Mouse (Mus musculus) embryonic facial prominence, embryonic 10.5 days (tissue): ENCODE results near the gene Gabrg3. TPM values are rescaled to one million over a fixed set of nuclear protein-coding genes. Genes with fewer than 3 reads are reported as not detected.

Source experiments
- DNase-seq: peaks from one replicate; pipeline ENCODE4 v3.0.0-alpha.2; 2017; ENCODE audit warnings: low spot score
- H3K27ac ChIP-seq: fragments of 300-500 bp; sonication (generic); replicated peaks from 2 replicates; pipeline ENCODE4 v1.5.1; 2016; ENCODE audit warnings: mild to moderate bottlenecking
- H3K27me3 ChIP-seq: fragments of 300-500 bp; sonication (generic); replicated peaks from 2 replicates; pipeline ENCODE4 v1.6.1; 2016; ENCODE audit warnings: low read depth, mild to moderate bottlenecking; ENCODE audit not compliant: poor library complexity, severe bottlenecking
- H3K36me3 ChIP-seq: fragments of 300-500 bp; sonication (generic); replicated peaks from 2 replicates; pipeline ENCODE4 v1.6.1; 2016; ENCODE audit warnings: mild to moderate bottlenecking, moderate library complexity
- H3K4me1 ChIP-seq: fragments of 300-500 bp; sonication (generic); 2 replicates; pipeline ENCODE4 v1.6.1; 2016
- H3K4me3 ChIP-seq: fragments of 300-500 bp; sonication (generic); 2 replicates; pipeline ENCODE4 v1.5.1; 2016; ENCODE audit warnings: mild to moderate bottlenecking, moderate library complexity
- H3K9me3 ChIP-seq: fragments of 300-500 bp; sonication (generic); 2 replicates; pipeline ENCODE4 v1.6.1; 2016; ENCODE audit warnings: mild to moderate bottlenecking
- WGBS: fragments of 180-500 bp; shearing (Covaris S2); methylation state at CpG from one replicate; pipeline ENCODE4 v1.1.7; 2016; 5-methylcytosine and 5-hydroxymethylcytosine counted together
- polyA plus RNA-seq: library from polyadenylated mRNA; unstranded; fragments of >200 nt; fragmentation: Nextera tagmentation; extraction: Ambion mirVana; gene quantifications from 2 replicates; pipeline ENCODE4 v1.2.1, GENCODE M21; 2016

Gene Gabrg3
- polyA plus RNA-seq, 1 experiment from 2014 or later = 0.27 TPM

DNA sequence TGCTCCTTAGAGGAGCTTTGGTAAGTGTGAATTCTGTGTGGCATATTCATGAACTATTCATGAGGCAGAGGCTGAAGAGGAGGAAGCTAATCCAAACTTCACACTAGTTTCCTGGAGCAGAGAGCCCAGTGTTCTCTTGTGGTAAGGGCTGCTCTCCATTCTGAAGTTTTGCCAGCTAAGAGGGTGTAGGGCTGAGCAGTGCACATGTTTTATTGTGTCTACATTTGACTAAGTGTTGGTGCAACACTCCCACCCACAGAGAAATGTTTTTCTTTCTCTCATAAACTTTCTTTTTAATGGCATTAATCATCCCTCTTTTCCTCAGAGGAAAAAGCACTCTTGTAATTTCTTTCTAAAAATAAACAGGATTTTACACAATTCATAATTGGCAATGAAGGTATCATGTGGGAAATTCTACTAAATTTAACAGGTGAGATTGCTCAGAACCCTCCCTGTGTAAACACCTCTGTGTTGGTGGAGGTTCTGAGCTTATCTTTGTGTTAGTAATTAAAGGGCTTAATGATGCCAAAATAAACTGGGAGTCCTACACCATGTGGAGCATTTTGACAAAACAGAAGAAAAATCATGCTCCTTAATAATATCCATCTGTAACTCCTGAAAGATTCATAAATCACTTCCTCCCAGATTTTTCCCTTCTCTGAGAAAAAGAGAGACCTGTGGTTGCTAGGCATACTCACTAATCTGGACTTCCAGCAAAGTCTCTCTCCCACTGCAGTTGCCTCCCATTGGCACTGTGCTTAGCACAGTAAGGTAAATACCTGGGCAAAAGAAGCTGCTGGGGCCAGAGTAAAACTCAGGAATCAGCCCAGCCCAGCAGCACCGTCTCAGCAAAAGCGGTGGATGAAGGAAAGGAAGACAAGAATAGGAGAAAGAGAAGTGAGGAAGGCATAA lies 389.0 kb downstream of the Gabrg3 start:
- Histone ChIP-seq H3K4me1 (no peaks in the 10 kb centered on the region), H3K9me3 (no peaks in the 10 kb centered on the region), H3K27ac (no peak overlapping the region), H3K27me3 (no peaks in the 10 kb centered on the region), H3K36me3 (no peaks in the 10 kb centered on the region), H3K4me3 (no peak overlapping the region)
- no peak for DNase-seq
- 90% methylated on average over 2 of the region's 2 CpGs for WGBS

DNA sequence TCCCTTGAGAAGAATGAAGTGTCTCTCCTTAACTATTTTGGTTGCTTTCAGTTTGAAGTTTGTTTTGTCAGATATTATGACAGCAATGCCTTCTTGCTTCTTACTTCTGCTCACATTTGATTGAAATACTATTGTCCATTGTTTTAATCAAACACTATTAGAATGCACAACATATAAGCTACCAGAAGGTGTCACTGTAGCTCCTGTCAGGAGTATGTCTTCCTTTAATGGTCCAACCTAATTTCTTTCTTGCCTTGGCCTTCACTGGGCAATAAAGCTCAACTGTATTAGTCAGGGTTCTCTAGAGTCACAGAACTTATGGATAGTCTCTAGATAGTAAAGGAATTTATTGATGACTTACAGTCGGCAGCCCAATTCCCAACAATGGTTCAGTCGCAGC lies 440.6 kb downstream of the Gabrg3 start:
- 68% methylated on average over 2 of the region's 2 CpGs for WGBS
- no peak overlapping the region for H3K27ac ChIP-seq
- no peak overlapping the region for H3K4me3 ChIP-seq
- DNase-seq = no peak
- no peaks in the 10 kb centered on the region for H3K4me1 ChIP-seq
- H3K9me3 ChIP-seq = no peaks in the 10 kb centered on the region
- H3K36me3 ChIP-seq = no peaks in the 10 kb centered on the region
- H3K27me3 ChIP-seq = no peaks in the 10 kb centered on the region

DNA sequence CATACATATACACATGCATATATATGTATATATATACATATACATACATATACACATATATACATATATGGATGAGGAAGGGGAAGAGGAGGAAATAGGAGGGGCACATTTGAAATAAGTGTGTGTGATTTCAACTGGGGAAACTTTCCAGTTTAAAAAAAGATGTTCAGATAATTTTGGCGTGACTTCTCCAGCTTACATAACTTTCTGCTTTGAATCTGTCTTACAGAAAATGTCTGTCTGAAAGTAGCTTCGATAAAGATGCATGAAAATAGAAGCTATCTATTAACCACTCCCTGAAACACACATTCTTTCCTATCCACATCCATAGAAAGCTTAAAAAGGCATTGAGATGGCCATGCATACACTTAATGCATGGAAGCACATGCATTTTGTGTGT lies 445.4 kb downstream of the Gabrg3 start:
- Histone ChIP-seq H3K27ac (no peak overlapping the region), H3K4me1 (no peaks in the 10 kb centered on the region), H3K4me3 (no peak overlapping the region), H3K9me3 (no peaks in the 10 kb centered on the region), H3K27me3 (no peaks in the 10 kb centered on the region), H3K36me3 (no peaks in the 10 kb centered on the region)
- 80% methylated on average over 2 of the region's 2 CpGs for WGBS
- no peak for DNase-seq

DNA sequence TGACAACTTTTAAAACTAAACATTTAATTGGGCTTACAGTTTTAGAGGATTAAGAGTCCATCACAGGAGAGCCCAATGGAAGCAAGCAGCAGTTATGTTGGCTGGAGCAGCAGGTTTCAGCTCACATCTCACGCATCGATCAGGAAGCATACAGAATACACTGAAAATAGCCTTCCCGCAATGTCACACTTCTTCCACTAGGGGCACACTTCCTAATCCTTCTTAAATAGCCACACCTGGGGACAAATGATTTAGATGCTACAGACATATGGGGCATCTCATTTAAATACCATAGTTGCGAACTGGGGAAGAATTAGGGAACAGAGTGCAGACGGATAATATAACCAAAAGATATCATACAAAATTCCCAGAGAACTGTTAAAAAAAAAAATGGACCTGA lies 449.0 kb downstream of the Gabrg3 start:
- H3K36me3 ChIP-seq = no peaks in the 10 kb centered on the region
- no peak for DNase-seq
- no peaks in the 10 kb centered on the region for H3K4me1 ChIP-seq
- no peaks in the 10 kb centered on the region for H3K27me3 ChIP-seq
- 79% methylated on average over 5 of the region's 5 CpGs for WGBS
- H3K27ac ChIP-seq = no peak overlapping the region
- no peaks in the 10 kb centered on the region for H3K9me3 ChIP-seq
- no peak overlapping the region for H3K4me3 ChIP-seq

DNA sequence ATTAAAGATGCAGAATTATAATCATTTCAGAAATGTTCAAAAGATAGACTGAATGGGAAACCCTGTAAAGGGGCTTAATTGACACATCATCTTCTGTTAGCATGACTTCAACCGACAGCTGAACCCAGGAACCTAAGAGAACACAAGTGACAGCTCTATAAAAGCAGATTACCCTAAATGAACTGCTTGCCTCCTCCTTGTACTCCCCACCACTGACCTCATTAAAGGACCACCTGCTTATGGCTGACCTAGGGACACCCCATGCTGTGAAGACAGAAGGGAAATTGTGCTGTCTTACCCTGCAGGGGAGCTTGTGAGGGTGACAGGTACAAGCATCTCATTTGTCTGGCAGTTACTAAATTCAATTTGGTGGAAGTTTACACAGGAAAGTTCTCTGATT lies 467.5 kb downstream of the Gabrg3 start:
- H3K9me3 ChIP-seq = no peaks in the 10 kb centered on the region
- 70% methylated on average over 1 of the region's 1 CpGs for WGBS
- no peak overlapping the region for H3K27ac ChIP-seq
- H3K27me3 ChIP-seq = no peaks in the 10 kb centered on the region
- no peaks in the 10 kb centered on the region for H3K36me3 ChIP-seq
- no peaks in the 10 kb centered on the region for H3K4me1 ChIP-seq
- no peak overlapping the region for H3K4me3 ChIP-seq
- DNase-seq = no peak

DNA sequence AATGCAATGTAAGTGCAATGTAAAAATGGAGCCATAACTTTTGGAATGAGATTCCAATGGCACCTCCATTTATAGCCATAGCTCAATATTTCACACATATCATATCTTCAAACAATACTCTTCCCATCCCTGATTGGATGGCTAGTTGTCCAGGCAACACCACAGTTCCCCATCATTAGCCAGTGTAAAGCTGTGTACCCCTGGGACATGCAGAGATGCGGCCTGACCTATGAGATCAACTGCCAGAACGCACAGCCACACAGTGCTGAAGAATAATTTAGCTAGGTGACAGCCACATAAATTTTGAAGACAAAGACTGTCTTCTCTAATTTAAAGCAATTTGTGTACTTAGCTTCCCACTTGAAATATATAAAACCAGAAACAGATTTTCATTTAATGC lies 472.1 kb downstream of the Gabrg3 start:
- WGBS = 87% methylated on average over 2 of the region's 2 CpGs
- H3K27ac ChIP-seq = no peak overlapping the region
- H3K36me3 ChIP-seq = no peaks in the 10 kb centered on the region
- H3K4me1 ChIP-seq = no peaks in the 10 kb centered on the region
- DNase-seq = no peak
- H3K4me3 ChIP-seq = no peak overlapping the region
- no peaks in the 10 kb centered on the region for H3K9me3 ChIP-seq
- H3K27me3 ChIP-seq = no peaks in the 10 kb centered on the region

DNA sequence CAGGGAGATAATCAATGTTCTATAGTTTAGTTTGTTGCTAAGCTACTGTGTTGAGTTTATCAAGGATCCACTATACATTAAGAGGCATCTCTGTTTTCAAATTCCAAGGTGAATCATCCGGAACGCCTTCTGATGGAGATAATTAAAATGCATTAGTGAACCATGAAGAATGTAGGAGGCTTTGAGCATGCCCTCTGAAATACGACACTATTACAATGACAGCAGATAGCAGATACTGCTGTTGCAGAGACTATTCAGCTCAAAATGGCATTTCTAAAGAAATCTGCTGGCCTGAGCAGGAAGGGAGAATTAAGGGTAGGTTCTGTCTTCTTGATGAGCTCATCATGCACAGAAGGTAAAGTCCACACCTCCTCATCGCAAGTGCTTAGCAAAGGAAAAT lies 487.2 kb downstream of the Gabrg3 start:
- 56% methylated on average over 4 of the region's 4 CpGs for WGBS
- DNase-seq = no peak

DNA sequence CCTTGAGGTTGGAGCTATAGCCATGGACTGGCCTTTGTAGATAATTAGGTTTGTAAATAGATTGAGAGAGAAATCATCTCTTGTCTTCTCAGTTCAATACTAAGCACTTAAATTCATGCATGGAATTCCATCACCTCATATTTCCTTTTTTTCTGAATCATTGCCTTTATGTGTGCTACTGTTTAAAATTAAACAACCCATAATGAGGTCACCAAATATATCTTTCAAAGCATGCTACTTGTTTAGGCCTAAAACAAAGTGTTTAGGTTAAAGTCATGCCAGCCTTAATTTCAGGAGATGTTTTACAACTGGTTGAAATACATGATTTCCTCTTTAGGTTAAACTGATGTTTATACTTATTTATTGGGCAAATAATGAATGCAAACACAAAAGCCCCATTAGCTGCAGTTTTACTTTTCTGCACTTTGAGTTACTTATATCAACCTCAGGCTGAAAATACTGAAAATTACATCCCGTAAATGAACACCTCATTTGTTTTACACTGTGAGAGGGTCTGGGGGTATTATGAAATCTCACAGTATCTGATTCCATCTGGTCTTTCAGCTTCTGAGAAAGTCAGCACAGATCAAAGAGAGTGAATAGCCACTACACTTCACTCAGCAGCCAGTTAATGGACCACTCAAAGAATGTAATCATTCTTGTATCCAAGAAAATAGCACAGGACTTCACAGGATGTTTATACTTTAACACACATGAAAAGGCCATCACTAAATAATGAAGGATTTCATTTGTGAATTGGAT lies 519.5 kb downstream of the Gabrg3 start:
- no peaks in the 10 kb centered on the region for H3K4me1 ChIP-seq
- DNase-seq = no peak
- no peaks in the 10 kb centered on the region for H3K27me3 ChIP-seq
- H3K27ac ChIP-seq = no peak overlapping the region
- no peaks in the 10 kb centered on the region for H3K9me3 ChIP-seq
- WGBS = 74% methylated on average over 1 of the region's 1 CpGs
- no peaks in the 10 kb centered on the region for H3K36me3 ChIP-seq
- H3K4me3 ChIP-seq = no peak overlapping the region

More for the DNA sequence above, 487.2 kb downstream of the Gabrg3 start:
- Histone ChIP-seq H3K27ac (no peak overlapping the region), H3K4me1 (no peaks in the 10 kb centered on the region), H3K9me3 (no peaks in the 10 kb centered on the region), H3K4me3 (no peak overlapping the region), H3K36me3 (no peaks in the 10 kb centered on the region), H3K27me3 (no peaks in the 10 kb centered on the region)

DNA sequence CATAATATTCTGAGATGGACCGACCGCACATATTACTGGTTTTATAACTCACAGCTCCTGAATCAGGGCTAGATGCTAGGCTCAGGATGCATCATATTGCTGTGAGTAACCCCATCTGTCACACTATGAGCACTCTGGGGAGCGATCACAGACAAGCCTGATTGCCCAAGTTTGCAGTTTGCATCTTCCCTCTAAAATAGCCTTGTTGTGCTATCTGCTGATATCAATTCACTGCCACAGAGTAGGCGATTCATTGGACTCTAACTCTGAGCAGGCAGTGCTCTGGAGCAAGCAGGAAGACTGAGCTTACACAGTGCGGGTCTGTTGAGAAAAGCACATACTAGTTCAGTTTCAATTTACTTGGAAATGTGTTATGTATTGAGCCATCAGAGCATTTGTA lies 543.4 kb downstream of the Gabrg3 start:
- WGBS = 92% methylated on average over 5 of the region's 5 CpGs
- H3K27ac ChIP-seq = no peak overlapping the region
- H3K4me1 ChIP-seq = no peaks in the 10 kb centered on the region

DNA sequence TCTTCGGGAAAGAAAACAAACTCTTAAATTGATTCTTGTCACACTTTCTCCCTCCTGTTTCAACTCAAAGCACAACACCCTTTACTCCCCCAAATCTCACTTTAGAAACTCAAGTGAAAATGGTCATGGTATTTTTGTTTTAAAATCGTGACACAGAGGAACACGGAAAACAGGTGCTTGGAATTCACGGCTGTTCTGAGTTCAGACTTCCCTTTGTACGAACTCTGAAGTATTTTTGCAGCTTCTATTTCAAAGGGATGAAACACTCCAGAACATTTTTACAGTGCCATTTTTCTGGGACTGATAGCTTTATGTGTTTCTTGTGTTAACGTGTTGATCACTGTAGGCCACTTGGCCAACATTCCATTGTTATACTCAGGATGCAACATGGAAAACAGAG lies 561.5 kb downstream of the Gabrg3 start:
- no peak for DNase-seq
- WGBS = 88% methylated on average over 6 of the region's 6 CpGs
- H3K27me3 ChIP-seq = no peaks in the 10 kb centered on the region
- no peaks in the 10 kb centered on the region for H3K4me1 ChIP-seq
- H3K9me3 ChIP-seq = no peaks in the 10 kb centered on the region
- H3K36me3 ChIP-seq = no peaks in the 10 kb centered on the region
- H3K27ac ChIP-seq = no peak overlapping the region
- no peak overlapping the region for H3K4me3 ChIP-seq

More for the DNA sequence above, 543.4 kb downstream of the Gabrg3 start:
- no peak for DNase-seq
- H3K36me3 ChIP-seq = no peaks in the 10 kb centered on the region
- no peaks in the 10 kb centered on the region for H3K27me3 ChIP-seq
- H3K4me3 ChIP-seq = no peak overlapping the region
- H3K9me3 ChIP-seq = no peaks in the 10 kb centered on the region

DNA sequence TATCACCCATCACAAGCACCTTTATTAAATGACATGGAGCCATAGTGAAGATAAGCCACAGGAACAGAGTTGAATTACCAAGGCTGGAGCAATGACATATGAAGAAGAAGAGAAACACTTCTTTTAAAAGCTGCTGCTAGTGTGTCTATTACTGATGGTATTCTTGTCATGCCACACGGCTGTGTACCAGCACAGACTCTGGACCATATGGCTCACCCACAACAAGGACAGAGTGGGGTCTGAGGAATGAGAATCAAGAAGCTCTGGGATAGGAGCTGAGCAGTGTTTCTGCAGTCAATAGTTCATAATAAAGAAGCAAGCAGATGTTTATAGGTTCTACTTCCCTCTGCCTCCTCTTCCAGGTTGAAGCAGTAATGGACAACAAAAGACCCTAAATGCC lies 585.1 kb downstream of the Gabrg3 start:
- 85% methylated on average over 1 of the region's 1 CpGs for WGBS
- DNase-seq = no peak
- H3K27me3 ChIP-seq = no peaks in the 10 kb centered on the region
- H3K27ac ChIP-seq = no peak overlapping the region
- no peak overlapping the region for H3K4me3 ChIP-seq
- H3K4me1 ChIP-seq = no peaks in the 10 kb centered on the region
- no peaks in the 10 kb centered on the region for H3K9me3 ChIP-seq
- no peaks in the 10 kb centered on the region for H3K36me3 ChIP-seq

DNA sequence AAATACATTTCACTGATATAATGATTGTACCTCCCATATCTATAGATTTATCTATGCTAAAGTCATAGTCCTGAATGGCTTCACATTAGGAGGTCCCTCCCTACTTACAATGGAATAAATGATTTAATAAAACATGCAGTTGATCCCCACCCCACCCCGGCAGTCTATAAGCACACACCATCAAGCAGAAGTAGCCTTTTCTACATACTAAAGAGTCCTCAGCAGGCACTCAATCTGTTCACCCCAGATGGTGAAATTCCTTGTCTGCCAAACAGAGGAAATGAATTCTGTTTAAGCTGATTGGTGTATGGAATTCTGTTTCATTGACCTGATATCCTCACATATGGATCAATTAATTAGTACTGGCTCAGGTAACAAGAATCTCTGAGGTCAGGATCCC lies 607.9 kb downstream of the Gabrg3 start:
- no peaks in the 10 kb centered on the region for H3K36me3 ChIP-seq
- H3K27me3 ChIP-seq = no peaks in the 10 kb centered on the region
- 90% methylated on average over 1 of the region's 1 CpGs for WGBS
- no peak overlapping the region for H3K4me3 ChIP-seq
- H3K4me1 ChIP-seq = no peaks in the 10 kb centered on the region
- no peak overlapping the region for H3K27ac ChIP-seq
- no peaks in the 10 kb centered on the region for H3K9me3 ChIP-seq
- no peak for DNase-seq

DNA sequence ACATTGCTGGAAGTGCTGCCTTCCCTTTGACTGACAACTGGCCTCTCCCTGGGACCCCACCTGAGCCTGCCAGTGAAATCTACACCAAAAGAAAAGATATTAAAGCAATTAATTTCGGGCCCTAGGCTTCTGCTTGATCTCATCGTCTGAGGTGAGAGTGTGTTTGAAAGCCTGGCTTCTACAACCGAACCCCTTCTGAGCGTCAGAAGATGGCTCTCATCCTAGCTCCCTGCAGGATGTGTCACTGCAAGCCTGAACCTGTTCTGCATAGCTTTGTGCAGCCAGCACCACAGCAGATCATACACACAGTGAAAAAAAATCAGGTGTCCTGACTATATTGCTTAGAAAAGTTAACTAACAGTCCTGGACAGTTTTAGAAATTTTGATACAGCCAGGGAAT lies 618.8 kb downstream of the Gabrg3 start:
- no peaks in the 10 kb centered on the region for H3K4me1 ChIP-seq
- no peaks in the 10 kb centered on the region for H3K36me3 ChIP-seq
- no peaks in the 10 kb centered on the region for H3K27me3 ChIP-seq
- no peaks in the 10 kb centered on the region for H3K9me3 ChIP-seq
- no peak for DNase-seq
- no peak overlapping the region for H3K4me3 ChIP-seq
- no peak overlapping the region for H3K27ac ChIP-seq
- WGBS = 72% methylated on average over 4 of the region's 4 CpGs
